Mouse (Mus musculus): Measurements from ENCODE around the gene Kctd21. TPM values are rescaled to one million over a fixed set of nuclear protein-coding genes. Genes with fewer than 3 reads are reported as not detected.
A peak's percentile ranks its signal among the peaks of the same experiment; 100 is the strongest.

Kctd21 gene
- polyA plus RNA-seq, 2 experiments from 2014 or later = 0.25 to 0.66 TPM

DNA sequence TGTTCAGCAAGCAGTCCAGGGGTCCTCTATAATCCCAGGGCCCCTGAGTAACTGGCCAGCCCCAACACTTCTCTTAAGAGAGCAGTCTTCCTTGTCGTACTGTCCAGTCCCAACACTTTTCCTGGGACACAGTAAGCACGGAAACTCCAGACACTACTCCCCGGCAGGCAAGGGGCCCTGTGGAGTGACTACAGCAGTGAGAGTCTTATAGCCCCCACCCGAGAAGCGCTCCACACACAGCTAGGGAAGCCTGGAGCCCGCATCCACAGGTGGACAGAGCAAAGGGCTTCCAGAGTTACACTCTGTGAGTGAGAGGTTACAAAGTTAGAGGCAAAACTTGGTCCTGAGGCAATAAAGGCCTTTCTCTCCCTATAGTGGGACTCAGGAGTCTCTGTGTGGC, 17.3 kb downstream of the Kctd21 start:
- no peak for ATAC-seq

DNA sequence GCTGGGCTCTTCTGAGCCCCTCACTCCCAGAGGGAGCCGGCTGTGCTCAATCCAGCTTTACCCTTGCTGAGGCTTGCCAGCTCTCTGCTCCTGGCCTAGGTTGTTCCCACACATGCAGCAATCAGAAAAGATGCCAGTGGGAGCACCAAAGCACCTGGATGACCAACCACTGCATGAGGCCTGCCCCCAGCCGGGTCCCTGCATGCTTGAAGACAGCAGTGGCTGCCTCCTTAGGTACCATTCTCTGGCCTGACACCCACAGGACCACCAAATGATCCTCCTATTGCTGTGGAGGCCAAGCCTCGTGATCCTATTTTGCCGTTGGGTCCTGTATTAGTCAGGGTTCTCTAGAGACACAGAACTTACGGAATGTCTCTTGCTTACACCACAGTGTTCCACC, 18.8 kb downstream of the Kctd21 start:
- ATAC-seq = no peak

DNA sequence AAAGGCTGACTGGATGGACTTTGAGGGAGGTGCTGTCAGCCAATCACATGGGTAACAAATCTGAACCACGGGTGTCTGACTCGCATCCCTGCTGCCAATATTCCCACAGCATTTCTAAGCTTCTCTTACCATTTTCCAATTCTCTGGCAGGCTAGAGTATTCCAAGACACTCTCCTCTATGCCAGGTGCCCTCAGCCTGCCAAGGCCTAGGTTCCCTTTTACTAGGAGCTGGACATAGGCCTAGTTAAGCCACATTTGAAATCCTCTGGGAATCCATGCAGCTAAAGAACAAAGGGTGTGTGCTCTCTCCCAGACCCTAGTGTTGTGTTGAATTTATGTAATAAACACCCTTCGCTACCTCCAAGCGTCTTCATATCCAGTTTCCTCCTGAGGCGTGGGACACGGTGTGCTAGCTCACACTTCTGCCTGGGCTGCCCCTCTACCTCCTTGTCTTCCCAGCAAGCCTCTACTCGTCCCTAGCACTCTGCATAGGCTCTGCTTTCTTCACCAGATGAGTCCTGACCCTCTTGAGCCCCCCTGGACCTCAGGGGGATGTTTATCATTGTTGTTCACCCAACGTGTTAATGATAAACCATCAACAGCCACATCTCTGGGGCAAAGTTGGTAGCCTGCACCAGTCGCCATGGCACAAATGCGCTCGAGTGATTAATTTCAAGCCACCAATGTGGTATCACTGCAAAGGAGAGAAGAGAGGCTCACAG, 19.8 kb downstream of the Kctd21 start:
- no peak for ATAC-seq

DNA sequence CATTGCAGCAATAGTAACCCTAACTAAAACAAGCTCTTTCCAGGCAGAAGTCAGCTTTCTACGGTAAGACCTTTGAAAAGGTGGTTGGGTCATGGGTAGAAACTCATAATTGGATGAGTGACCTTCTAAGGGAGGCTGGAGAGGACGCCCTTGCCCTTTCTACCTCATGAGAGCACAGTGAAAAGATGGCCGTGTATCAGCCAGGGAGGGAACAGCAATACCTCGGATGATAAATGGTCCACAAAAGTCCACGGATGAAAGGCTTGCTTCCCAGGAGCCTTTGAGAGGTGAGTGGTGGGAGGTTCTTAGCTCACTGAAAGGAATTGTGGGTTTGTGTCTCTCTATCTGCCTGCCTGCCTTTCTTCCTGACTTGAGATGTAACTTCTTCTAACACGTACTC, 21.2 kb downstream of the Kctd21 start:
- ATAC-seq = no peak

GRCm38 (mm10) chr7:97355068-97355841, 23.1 kb downstream of the Kctd21 start:
- ATAC-seq = peak; percentile 77

DNA sequence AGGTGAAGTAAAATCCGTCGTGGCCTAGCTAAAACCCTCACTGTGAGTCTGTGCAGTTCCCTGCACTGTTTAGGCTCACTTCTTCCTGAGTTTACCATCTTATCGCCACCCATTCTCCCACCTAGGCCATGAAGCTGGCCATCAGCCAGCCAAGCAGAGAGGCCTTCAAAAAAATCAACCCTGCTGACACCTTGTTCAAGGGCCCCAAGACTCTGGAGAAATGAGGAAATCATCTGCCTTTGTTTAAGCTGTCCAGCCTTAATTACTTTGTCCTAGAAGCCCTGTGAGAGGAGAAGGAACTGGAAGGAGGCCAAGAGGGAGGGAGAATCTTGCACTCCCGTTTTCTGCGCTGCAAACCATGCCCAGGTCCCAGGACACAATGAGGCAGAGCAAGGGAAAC, 24.1 kb downstream of the Kctd21 start:
- ATAC-seq = no peak

- ATAC-seq = no peak
Observed at GRCm38 (mm10) chr7:97356875-97357276, 24.7 kb downstream of the Kctd21 start.

DNA sequence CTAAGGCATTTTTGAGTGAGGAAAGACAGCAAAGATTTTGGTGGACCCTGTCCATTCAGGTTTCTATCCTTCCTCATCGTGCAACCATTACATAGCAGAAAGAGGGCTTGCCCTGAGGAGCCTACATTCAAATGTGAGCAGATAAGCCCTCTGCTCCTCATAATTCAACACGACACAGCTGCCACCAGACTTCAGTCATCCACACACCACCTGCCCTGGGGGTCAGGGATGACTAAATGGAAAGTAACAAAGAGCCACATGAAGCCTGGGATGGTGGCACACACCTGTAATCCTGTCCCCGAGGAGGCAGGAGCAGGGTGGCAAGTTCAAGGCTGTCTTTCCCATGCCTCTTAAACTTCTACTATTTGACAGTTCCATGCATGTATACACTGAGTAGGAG, 25.7 kb downstream of the Kctd21 start:
- no peak for ATAC-seq

DNA sequence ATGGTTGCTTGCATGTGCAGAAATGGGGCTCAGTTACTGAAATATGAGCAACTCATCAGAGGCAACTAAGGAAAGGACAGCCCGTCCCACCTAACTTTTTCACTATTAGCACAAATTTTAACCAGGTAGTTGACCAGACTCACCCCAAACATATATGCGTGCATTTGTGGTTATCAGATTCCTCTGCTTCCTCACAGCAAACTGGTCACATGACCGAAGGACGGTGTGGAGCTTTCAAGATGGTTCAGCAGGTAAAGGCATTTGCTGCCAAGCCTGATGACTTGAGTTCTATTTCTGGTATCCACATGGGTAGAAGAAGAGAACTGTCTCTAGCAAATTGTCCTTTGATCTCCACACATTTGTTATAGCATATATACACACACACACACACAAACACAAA, 26.2 kb downstream of the Kctd21 start:
- no peak for ATAC-seq

DNA sequence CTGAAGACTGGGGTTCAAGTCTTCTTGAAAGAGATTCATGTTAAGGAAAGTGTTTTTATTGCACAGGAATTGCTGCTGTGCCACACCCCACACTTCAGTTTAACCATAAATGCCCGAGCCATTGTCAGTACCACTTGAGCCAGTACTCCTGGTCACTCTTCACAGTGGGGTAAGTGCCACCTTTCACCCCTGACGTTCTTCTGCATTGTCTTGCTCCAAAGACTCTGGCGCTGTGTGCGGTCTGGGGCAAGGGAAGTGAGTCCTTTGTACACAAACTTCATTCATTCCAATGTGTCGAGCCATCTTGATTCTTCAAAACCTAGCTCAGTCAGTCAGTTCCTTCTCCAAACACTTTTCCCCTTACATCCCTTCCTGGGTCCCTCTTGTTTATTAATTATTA, 28.0 kb downstream of the Kctd21 start:
- ATAC-seq = no peak

- no peak for ATAC-seq
Observed at GRCm38 (mm10) chr7:97360955-97361354, 28.8 kb downstream of the Kctd21 start.

DNA sequence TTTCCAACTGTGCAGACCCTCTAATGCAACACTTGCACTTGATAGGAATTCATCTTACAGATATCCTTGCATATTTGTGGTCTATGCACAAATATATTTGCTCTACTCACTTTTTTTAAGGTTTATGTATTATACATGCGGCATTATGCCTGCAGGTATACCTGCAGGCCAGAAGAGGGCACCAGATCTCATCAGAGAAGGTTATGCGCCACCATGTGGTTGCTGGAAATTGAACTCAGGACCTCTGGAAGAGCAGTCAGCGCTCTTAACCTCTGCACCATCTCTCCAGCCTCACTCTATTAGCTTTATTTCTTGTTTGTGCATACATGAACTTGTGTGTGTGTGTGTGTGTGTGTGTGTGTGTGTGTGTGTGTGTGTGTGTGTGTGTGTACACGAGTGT, 29.3 kb downstream of the Kctd21 start:
- peak; percentile 57 for ATAC-seq

DNA sequence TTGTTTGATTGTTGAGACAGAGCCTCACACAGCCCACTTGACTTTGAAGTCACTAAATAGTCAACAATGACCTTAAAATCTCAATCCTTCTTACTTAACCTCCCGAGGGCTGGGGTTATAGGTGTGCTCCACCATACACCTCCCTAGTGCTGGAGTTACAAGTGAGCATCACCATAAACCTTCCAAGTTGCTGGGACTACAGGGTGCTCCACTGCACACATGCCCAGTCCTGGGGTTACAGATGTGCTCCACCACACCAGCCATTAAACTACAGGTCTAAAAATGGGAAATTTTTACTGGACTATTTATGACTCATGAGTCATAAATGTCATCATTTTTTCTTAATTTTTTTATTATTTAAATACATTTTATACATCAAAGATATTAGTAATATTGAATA, 33.8 kb downstream of the Kctd21 start:
- no peak for ATAC-seq

GRCm38 (mm10) chr7:97375101-97375500, 43.0 kb downstream of the Kctd21 start:
- no peak for ATAC-seq

GRCm38 (mm10) chr7:97375906-97376305, 43.8 kb downstream of the Kctd21 start:
- ATAC-seq = no peak

DNA sequence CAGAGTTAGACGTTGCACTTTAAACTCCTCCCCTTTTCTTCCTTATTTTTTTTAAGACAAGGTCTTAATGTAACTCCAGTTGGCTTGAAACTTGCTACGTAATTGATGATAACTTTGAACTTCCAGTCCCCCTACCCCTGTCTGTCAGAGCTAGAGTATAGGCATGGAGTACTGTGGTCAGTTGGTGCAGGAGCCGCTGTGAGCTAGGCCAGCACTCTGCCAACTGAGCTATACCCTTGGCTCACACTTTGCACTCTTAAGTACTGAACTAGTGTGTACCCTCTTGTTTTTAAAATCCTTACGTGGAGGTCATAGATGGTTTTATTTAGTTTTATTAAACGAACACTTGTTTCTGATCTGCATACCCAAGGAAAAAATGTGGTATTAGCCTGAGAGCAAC, 47.2 kb downstream of the Kctd21 start:
- ATAC-seq = no peak

GRCm38 (mm10) chr7:97380500-97381123, 48.5 kb downstream of the Kctd21 start:
- ATAC-seq = no peak

DNA sequence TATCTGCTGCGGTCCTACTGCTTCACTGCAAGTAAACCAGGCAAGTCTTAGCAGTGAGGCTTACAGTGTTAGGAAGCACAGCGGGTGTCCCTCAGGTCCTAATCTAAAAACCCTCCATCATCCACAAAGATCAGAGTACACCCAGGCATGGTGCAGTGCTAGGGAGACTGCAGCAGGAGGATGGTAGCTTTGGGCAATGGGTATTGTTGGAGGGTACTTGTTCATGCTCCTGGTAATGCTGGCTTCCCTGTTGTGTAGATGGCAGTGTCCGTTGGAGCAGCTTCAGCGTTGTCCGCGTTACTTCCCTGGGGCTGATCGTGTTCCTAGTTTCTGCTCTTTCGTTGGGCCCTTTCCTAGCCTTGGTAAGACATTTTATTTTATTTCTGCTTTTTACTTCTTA, 50.5 kb downstream of the Kctd21 start:
- no peak for ATAC-seq

DNA sequence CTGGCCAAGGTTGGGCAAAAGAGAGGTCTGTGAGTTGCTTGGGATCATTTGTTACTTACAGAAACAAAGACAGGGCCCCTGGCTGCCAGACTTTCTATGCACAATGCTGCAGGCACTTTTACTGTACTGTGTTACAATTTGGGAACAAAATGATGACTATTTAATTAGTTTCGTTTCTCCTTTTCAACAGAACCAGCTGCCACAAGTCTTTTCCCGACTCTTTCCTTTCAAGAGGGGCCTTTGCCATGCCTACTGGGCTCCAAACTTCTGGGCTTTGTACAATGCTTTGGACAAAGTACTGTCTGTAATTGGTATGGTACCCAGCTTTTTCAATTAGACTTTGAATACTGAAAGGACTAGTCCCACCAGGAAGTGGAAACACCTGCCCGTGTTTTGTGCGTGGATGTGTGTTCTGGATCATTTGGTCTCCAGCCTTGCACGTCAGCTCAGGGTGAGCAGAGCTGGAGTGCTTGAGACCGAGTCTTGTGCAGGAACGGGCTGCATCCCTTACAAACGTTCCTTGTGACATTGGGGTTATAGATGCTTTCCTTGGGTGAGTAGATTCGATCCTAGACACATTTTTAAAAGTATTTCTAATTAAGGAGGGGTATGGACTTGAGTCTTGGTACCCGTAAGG, 51.5 kb downstream of the Kctd21 start:
- ATAC-seq = no peak

DNA sequence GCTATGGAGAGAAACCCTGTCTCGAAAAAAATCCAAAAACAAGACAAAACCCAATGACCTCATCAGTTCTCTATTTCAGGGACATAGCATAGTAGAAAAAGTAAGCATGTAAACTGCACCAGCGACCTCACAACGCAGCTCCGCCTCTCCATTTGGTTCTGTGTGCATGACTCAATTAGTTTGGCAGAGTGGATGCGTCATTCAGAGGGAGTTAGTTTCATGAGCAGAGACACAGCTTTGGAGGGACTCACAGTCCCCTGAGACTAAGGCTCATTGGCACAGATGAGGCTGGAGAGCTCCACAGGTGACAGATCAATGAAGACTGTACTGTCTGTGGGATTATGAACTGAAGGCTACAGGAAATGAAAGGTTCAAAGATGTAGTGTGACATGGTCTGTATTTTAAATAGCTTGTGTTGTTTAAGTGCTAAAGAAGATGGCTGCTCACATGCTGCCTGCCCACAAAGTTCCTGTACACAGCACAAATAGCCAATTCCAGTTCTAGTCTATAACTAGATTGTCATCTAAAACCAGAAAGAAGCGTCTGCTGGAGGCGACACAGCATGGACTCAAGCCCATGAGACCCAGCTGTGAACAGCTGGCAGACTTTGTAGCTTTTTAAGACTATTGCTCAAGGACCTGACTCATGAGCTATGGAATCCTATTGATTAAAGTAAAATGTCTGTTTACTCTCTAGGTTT, 54.1 kb downstream of the Kctd21 start:
- no peak for ATAC-seq

GRCm38 (mm10) chr7:97386806-97387370, 54.8 kb downstream of the Kctd21 start:
- no peak for ATAC-seq

DNA sequence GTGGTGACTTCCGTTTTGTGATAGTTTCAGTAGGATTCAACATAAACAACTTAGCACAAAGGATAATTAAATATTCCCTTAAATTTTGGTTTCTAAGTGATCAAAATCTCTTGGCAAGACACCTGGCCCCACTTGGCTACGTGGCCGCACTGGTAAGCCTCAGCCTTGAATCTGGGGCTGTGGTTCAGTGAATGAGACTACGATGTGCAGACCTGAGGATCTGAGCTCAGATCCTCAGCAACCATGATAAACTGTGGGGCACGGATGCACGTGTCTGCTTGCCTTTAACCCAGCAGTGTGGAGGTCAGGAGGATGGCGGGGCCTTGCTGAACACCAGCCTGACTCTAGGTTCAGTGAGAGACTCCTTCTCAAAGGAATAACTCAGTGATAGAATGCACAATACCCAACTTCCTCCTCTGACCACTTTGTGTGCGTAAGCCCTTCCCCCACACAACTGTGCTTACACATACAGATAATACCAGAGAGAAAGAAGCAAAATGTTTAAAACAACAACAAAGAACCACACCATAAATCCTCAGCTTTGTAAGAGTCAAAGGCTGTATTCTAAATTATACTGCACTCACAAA, 55.5 kb downstream of the Kctd21 start:
- ATAC-seq = no peak

All from activated CD4-positive, CD25-positive, alpha-beta regulatory T cell, adult 4 months (primary cell).